ENCODE assay signal across 25 mouse cellular contexts in the genomic region with DNA sequence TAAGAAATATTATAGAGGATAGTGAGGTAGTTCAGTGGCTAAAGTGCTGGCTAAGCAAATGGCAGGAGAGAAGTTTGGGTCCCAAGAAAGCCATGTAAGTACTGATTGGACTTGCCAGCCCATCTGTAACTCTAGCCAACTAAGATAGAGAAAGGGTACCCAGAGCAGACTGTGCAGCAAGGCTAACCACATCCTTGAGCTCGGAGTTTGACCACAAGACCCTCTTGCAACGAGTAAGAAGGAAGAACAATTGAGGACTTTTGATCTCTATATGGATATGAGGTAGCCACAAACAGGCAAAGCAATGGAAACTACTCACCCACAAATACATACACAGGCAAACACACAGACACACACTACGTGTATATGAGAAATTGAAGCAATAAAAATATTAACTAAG.
"Had no signal": no experiment of that assay in that cellular context is flagged by ENCODE, and none has a peak within 500 bp of the region (broad histone marks: within the 10 kb centered on the region; RNA-seq: fewer than 3 reads in every experiment).

No protein-coding gene starts in this region.

- H3K27ac ChIP-seq: gastrocnemius, adult 2 months; heart, adult 2 months; hindbrain, embryonic 13.5 days; hindbrain, embryonic 15.5 days; hindbrain, postnatal 0 days; kidney, embryonic 15.5 days; kidney, postnatal 0 days; layer of hippocampus, adult 2 months; left cerebral cortex, adult 2 months; limb, embryonic 13.5 days; limb, embryonic 15.5 days; liver, embryonic 12.5 days; liver, embryonic 14.5 days had no signal

- H3K27me3 ChIP-seq: heart, embryonic 12.5 days; hindbrain, embryonic 13.5 days; hindbrain, embryonic 15.5 days; kidney, embryonic 15.5 days; limb, embryonic 13.5 days; limb, embryonic 15.5 days; liver, embryonic 12.5 days had no signal

- H3K4me1 ChIP-seq: heart, embryonic 12.5 days; hindbrain, embryonic 13.5 days; hindbrain, embryonic 15.5 days; kidney, embryonic 15.5 days; limb, embryonic 13.5 days; liver, embryonic 12.5 days had no signal

- H3K36me3 ChIP-seq: heart, embryonic 12.5 days; hindbrain, embryonic 13.5 days; hindbrain, embryonic 15.5 days; kidney, embryonic 15.5 days; limb, embryonic 13.5 days; limb, embryonic 15.5 days; liver, embryonic 12.5 days had no signal

- ATAC-seq: hindbrain, postnatal 0 days; intestine, embryonic 16.5 days; liver, embryonic 12.5 days had no signal

- H3K4me3 ChIP-seq: gastrocnemius, adult 2 months; heart, adult 2 months; heart, embryonic 12.5 days; hindbrain, embryonic 13.5 days; hindbrain, embryonic 15.5 days; kidney, embryonic 15.5 days; layer of hippocampus, adult 2 months; left cerebral cortex, adult 2 months; limb, embryonic 13.5 days; limb, embryonic 15.5 days; liver, embryonic 12.5 days had no signal

- DNase-seq: gastrocnemius, adult 2 months; gastrocnemius, postnatal 10 days; gastrocnemius, postnatal 25 days; heart, adult 11 months; heart, adult 2 months; heart, postnatal 10 days; heart, postnatal 36 days; kidney, adult 11 months; kidney, adult 2 months; kidney, adult 9 months; kidney, postnatal 14 days; kidney, postnatal 4 days had no signal
